Mouse (Mus musculus): ENCODE results near the gene Skap1.

Gene Skap1

DNA sequence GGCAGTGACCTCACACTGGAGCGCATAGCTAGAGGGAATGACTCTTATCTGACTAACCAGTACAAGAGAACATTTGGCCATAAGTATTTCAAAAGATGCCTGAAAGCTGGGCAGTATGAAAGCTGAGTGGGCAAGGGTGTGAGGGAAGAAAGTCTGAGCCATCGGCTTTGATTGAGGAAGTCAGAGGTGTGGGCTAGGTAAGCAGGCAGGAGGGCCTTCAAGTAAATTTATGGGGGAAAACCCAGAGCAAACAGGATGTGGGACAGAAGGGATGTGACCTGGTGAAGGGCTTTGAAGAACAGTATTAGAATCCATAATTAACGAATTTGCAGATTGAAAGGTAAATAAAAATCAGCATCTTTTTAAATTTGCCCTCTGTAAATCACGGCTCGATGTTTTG is 95.8 kb downstream of the Skap1 start:
- DNase-seq (ENCODE audit: low spot score), result no peak

DNA sequence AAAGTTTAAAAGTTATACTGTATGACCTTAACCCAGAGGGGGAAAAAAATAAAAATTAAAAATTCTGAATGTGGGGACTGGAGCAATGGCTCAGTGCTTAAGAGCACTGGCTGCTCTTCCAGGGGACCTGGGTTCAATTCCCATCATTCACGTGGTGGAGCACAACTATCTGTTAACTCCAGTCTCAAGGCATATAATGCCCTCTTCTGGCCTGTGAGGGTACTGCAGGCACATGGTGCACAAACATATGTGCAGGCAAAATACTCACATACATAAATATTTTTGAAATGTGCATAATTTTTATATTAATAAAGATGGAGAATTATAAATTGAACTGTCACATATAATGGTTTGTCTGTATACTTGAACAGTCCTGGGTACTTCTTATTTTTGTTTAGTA is 99.7 kb downstream of the Skap1 start:
- peak; percentile 35 for DNase-seq (ENCODE audit: low spot score)

DNA sequence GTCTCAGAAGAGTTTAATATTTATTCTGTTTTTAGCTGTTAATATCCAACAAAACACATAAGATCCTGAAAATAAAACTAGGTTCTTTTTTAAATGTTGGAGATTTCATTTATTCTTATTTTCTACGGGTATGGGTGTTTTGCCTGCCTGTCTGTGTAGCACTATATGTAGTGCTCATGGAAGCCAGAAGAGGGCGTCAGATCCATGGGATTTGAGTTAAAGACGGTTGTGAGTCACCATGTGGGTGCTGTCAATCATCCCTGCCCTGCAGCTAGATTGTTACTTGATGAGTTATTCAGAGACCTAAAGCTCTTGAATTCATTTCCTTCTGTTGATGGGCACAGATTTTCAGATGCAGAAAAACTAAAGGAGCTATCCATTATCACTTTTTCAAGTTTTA is 108.1 kb downstream of the Skap1 start:
- DNase-seq (ENCODE audit: low spot score), result no peak

DNA sequence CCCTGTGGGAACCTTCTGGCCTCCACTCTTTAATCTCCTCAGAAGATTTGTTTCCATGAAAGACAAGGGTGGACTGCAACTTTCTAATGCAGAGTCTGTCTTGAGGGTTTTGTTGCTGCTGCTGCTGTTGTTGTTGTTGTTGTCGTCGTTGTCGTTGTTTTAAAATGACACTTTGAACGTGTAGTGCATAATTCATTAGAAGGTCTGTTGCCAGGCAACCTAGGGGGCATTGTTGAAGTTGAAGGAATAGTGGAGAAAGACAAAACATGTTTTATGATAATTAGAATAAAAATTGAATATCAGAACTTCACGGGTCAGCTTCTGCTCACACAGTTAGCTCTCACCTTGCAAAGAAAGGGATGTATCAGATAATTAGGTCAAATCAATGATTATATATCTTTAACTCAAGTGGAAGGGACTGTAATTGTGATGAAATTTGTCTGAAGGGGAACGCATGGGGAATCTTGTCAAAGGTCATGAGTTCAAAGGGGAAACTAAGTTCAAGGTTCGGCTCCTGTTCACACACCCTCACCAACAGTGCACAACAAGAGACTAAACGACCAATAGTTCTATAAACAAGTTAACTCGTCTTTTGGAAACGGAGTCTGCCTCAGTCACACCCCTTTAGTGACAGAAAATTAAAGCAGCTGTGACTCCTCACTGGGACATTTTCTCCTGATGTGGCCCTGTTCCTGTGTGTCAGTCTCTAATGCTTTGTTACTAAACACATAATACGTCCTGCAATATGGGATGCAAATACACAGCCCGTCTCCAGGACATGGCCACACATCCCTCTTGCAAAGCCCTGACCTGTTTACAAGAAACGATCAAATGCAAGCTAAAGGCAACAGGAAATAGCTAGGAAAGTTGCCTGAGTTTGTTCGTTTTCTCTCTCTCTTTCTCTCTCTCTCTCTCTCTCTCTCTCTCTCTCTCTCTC is 112.4 kb downstream of the Skap1 start:
- DNase-seq (ENCODE audit: low spot score), result no peak

DNA sequence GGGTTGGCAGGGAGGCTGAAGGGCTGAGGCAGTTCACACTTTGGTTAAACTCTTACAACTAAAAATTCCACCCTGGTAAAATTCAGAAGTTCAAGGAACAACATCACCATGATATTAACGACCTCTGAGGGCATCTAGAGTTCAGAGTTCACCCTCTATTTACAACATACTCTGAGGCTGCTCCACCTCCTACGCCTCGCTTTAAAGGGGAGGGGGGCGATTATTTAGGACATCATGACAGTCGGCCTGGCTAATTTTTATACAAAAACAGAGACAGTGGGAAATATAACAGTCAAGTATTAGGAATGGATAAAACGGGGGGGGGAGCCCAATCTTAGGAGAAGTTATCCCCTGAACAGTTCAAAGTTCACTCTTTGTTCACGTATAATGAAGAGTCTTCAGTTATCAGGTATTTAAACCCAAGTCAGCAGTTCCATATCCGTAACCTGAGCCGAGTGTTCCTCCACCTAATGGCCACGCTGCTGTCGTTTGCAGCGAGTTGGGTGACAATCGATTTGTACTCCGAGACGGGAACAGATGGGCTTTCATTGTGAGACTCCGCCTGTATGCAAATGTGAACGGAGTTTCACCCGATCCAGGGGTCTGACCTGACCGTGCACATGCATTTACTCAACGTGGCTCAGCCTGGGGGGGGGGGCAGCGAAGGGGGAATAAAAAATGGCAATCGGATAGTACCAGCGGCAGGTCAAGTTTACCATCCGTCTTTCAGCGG is 114.3 kb downstream of the Skap1 start:
- no peak for DNase-seq (ENCODE audit: low spot score)

DNA sequence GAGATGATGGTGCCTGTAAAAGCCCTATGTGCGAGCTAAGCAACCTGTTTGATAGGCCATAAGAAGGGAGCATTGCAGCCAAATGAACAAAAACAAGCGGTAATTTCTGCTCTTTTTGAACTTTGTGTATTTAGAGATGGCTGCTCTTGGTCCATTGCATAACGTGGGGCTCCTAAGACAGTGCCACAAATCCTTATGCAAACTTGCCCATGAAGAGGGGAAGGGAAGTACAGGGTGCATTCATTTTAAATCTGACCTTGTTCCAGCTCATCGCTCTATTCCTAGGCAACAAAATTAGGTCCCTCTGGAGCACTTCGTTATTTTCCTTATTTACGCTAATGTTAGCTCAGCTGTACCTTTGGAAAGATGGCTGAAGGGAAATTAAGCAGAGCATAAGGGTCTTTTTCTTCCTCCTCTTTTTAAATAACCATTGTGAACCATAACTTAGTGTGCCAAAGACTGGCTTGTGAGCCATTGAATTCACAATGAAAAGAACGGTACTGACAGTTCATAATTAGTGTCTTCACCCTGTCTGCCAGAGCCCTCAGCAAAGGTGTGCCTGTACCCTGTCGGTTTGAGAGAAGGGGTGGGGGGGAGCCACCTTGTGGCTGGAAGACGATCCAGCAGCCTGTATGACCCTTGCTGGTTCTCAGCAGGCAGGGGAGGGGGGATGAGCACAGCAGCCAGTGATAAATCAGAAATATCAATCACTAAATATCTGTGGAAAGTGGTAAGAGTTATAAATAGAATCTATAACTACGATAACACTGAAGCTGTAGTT is 117.4 kb downstream of the Skap1 start:
- DNase-seq (ENCODE audit: low spot score), result no peak

DNA sequence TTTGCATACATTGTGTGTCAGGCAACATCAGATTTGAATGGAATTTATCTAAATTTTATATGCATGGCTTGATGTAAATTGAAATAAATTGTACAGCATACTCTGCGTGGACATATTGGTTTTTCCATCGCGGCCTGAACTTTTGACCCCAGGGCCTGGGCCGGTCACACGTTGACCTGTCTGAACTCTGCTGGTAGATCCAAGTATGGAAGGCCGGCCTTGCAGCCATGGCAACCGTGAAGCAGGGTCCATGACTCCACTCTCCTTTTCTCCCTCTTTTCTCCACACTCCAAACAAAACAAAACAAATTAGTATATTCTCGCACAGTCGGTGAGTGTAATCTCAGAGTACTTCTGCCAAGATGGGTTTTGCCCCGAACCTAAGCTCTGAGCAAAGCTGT is 118.2 kb downstream of the Skap1 start:
- no peak for DNase-seq (ENCODE audit: low spot score)

DNA sequence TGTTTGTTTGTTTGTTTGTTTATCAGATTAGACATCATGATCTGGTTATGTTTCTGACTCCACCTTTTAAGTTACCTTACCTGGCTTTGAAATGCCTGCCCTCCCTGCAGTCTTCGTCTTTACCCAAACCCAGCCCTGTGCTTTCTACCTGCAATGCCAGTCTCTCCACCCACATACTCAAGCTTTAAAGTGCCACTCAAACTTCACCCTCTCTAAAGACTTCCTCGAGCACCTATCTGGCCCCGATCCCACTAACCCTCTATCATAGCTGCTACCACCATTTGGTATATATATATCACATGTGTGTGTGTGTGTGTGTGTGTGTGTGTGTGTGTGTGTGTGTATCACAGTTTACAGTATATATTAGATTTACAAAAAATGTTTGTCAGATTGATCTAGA is 125.4 kb downstream of the Skap1 start:
- no peak for DNase-seq (ENCODE audit: low spot score)

DNA sequence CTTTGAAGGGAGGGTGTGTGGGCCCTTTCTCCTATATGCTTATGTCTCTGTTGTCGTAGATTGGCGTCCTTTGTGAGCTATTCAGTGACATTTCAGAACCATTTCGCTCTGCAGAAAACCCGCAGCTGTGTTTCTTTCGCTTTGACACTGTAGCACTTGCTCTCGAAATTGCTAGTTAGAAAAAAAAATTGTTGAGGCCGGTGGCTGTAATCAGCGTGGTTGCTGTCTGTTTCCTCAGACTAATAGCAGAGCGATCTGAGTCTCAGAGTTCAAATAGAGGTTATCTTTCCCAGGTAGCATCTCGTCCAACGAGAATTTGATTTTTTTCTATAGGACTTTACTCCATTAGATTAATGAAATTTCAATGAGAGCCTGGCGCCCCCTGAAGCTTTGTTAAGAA is 131.5 kb downstream of the Skap1 start:
- no peak for DNase-seq (ENCODE audit: low spot score)

DNA sequence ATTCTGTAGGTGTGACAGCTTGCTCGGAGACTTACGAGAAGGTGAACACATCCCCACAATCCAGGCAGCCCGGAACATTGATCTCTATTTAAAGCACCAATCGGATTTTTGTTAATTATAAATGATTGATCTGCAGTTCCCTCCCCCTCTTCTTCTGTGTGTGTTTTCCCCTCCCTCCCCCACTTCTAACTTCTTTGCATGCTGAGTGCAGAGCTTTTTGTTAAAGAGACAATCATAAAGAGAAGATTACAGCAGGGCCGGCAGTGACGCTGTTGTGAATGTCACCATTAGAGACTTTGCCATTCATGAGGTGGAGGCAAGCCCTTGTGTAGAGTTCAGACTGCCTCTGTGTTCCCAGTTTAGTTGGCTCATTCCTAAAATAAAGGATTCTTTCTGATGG is 131.9 kb downstream of the Skap1 start:
- no peak for DNase-seq (ENCODE audit: low spot score)

DNA sequence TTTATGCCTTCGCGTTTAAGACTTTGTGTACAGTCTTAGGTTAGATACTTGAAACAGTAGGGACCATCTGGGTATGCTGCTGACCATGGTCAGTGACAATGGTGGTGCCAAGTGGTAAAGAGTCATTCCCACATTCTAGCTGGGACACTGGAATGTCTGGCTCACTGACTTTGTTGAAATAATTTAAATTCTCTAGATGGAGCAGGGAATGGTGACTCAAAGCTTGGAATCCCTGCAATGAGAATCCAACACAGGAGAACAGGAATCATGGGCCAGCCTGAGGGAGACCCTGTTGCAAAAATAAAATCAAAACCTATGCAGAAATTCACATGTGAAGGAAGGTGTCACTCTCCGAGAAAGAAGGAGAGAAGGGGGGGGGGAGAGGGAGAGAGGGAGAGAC is 138.4 kb downstream of the Skap1 start:
- DNase-seq (ENCODE audit: low spot score), result no peak

DNA sequence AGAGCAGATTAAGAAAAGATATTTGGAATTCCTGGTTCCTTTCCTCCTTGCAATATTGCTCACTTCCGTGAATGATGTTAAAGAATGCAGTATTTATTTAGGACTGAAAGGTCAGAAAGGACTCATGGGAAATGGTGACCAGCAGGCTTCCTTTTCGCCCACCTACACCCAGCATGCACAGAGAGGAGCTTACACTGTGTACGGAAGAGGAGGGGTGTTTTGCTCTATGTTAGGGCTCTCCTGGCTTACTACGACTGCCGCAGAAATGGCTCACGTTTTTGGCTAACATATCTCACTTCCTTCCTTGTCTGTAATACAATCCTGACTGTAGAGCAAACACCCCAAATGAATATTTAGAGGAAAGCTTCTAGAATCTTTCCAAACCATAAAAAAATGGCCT is 139.9 kb downstream of the Skap1 start:
- no peak for DNase-seq (ENCODE audit: low spot score)

DNA sequence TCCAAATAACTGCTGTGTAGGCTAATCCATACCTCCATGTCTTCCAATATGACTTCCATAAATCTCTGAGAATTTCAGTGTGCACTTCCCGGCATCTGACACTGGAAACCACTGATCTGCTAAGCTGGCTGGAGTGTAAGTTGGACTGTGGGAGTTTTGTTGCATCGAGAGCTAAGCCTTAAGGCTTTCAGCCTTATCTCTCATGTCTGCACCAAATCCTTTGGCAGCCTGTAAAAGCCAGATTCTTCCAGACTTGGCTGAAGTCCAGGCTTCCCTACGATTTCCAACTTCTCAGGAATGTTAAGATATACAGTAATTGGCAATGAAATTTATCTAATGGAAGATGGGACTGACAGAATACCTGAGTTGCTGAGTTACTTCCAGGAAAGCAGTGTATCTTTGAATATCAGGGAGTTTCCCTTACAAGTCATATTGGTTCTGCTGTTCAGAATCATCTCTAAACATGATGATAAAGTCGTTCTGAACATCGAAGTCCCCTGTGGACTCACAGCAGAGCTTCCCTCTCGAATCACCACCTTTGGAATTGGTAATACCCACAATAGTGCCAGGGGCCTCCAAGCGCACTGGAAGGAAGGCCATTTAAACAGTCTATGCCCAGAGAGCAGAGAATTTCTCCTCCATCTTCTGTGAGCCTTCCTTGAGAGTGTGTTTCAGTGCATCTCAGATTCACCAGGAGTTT is 140.5 kb downstream of the Skap1 start:
- DNase-seq (ENCODE audit: low spot score), result no peak

DNA sequence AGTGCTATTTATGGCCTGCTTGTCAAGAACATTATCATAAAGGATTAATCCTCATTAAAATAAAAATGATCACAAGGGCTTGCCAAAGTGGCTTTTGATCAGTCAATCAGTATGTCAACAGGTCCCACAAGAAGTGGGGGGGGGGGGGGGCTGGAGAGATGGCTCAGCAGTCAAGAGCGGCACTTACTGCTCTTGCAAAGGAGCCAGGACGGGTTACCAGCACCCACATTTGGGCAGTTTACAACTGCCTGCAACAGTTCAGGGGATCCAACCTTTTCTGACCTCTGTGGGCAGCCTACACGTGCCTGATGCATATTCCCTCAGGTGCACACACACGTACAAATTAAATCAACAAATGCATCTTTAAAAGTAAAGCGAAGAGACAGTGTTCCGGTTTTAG is 141.1 kb downstream of the Skap1 start:
- DNase-seq (ENCODE audit: low spot score), result no peak

DNA sequence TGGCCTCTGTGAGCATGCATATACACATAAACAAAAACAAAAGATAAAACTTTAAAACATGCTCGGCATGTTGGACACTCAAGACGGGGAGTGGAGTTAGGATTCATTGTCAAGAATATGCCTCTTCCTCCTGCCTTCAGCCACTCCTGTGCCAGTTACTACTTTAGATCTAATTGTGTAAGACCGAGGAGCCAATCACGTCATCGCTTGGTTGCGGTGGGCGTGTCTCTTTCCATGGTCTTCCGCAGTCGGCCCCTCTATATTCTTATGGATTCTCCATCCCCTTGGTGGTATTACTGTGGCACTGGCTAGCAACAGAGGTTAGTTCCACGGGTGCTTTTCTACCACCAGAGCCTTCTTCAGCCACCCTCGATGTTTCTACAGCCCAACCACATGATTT is 148.2 kb downstream of the Skap1 start:
- DNase-seq (ENCODE audit: low spot score), result peak; percentile 28

DNA sequence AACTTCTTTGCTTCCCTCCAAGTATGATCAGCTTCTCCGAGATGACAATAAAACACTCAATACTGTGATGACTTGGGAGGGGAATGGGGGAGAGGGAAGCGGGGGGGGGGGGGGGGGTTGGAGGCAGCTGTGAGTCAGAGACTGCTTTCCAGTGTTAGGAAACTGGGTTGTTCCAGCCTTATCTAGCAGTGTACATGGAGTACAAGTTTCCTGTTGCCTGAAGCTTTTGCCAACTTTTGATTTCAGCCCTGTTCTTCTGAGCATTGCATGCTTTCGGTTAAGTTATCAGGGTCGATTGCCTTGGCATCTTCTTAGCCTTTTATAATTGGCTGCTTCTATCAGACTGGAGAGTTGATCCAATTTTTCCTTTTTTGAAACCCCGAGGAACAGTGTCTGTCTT is 152.4 kb downstream of the Skap1 start:
- no peak for DNase-seq (ENCODE audit: low spot score)

DNA sequence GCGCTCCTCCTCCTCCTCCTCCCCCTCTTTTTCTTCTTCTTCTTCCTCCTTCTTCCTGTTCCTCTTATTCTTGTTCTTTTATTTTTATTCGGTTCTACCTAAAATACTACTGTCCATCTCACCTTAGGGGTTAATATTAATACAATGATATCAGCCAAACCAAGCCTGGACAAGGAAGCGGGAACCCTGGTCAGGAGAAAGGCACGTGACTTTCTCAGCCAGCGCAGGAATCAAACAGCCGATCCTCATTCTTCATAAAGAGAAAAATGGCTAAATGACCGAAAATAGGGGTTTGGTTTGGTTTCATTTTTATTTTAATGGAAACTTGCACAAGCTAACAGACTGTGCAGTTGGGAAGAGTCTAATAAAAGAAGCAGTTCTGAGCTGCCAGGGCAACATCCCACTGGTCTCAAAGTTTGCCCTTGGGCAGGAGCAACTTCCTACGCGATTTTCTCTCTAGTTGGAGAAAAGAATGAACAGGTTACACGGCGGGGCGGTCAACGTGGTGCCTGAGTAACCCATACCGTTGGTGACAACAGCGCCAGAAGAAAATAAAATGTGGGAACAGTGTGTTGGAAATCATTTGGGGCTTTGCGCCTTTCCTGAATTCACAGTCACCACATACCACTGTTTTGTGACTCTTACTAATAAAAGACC is 154.5 kb downstream of the Skap1 start:
- no peak for DNase-seq (ENCODE audit: low spot score)

DNA sequence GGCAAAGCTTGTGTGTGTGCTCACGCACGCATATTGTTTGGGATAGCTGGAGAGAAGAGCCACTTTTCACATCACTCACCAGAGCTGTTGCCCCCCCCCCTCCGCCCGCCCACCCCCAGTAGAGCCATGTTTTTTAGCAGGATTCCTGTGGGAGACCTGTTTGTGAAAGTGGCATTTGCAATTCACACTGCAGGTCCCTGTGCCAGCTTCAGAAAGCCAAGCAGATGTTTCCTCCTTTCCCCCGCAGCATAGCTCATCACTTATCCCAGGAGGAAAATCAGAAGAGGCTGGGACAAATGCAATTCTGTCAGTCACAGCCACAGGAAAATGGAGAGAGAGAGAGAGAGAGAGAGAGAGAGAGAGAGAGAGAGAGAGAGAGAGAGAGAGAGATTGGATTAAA is 155.2 kb downstream of the Skap1 start:
- DNase-seq (ENCODE audit: low spot score), result no peak

DNA sequence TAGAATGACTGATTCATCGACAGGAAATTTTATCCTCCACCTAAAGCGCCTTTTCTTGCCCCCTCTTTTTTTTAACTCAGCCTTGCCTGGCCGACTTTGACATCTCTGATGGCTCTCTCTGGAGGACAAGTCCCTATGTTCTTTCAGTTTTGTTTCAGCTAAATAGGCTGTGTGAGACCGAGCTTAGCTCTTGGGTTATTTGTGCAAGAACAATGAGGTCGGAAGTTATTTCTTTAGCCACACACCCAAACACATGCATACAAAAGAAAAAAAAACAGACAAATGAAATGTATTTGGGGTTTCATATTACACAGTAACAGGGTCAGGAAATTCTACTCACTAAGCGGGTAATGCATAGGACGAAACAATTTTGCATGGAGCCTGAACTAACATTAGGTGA is 155.6 kb downstream of the Skap1 start:
- no peak for DNase-seq (ENCODE audit: low spot score)

DNA sequence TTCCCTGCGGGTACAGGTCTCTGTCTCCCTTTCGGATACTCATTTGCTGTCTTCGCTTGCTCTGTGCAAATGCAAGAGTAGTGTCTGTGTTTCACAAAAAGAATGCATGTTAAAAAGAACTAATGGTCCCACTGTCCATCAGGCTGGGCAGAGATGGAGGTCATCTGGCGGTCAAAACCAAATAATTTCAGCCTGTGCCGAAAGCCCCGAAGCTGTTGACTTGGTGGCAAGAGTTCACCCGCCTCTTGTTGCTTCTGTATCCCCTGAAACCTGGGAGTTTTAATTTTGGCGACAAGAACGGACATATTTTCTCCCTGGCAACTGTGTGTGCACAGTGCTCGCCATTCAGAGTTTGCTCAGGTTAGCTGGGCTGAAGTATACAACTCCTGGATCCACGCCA is 156.3 kb downstream of the Skap1 start:
- no peak for DNase-seq (ENCODE audit: low spot score)

DNA sequence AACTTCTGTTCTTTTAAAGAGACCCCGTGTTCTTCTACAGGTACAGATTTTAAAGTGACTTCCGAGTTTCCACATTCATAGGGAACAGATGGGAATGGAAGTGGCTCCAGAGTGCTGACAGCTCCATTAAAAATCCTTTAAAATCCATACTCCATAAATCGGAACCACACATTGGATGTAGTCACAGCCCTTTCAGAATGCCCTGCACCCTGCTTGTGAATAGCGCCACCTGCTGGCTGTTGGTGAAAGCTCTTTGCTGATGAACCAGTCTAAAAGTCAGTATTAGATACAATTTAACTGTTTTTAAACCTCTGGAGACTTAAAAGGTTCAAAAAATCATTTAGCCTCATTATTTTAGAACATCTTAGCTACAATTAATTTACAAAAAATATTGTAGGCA is 156.8 kb downstream of the Skap1 start:
- peak; percentile 71 for DNase-seq (ENCODE audit: low spot score)

DNA sequence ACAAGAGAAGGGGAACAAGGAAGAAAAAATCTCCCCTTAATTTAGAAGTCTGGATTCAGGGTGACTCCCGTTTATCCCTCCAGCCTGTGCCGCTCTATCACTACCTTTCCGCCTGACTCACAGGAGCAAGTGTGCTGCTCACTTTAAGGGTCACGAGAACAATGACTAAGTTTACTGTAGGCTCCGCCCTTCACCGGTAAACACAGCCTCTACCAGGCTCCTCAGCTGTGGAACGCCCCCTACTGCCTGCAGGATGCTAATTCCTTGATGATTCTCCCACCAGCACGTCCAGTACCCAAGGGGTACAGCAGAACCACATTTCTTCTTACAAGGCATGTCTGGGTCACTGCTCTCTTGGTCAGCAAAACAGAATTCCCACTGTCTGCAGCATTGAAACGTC is 158.4 kb downstream of the Skap1 start:
- peak; percentile 56 for DNase-seq (ENCODE audit: low spot score)

All from testis, postnatal 14 days (tissue).